Mouse (Mus musculus) midbrain, embryonic 10.5 days (tissue): ENCODE measurements at regions not wholly inside any gene's neighbourhood (a gene's known extent, or its start where the extent isn't known, plus 50 kb on each side); places are given as distances from the start of the nearest gene placed in this dataset.
A peak's percentile ranks its signal among the peaks of the same experiment; 100 is the strongest.
"Not testable (repeated sequence)": the region's sequence is repeated elsewhere in the genome, so short reads cannot be mapped to it uniquely, and the experiment has no call there.

Source experiments
- DNase-seq: peaks from one replicate; pipeline ENCODE4 v3.0.0-alpha.2; 2017; ENCODE audit warnings: low spot score
- H3K27ac ChIP-seq: fragments of 300-500 bp; sonication (generic); replicated peaks from 2 replicates; pipeline ENCODE4 v1.5.1; 2016; ENCODE audit warnings: mild to moderate bottlenecking
- H3K27me3 ChIP-seq: fragments of 300-500 bp; sonication (generic); 2 replicates; pipeline ENCODE4 v1.6.1; 2016; ENCODE audit warnings: low read depth, mild to moderate bottlenecking; ENCODE audit not compliant: poor library complexity, severe bottlenecking
- H3K36me3 ChIP-seq: fragments of 300-500 bp; sonication (generic); 2 replicates; pipeline ENCODE4 v1.6.1; 2016; ENCODE audit warnings: mild to moderate bottlenecking, moderate library complexity
- H3K4me1 ChIP-seq: fragments of 300-500 bp; sonication (generic); 2 replicates; pipeline ENCODE4 v1.6.1; 2016
- H3K4me3 ChIP-seq: fragments of 300-500 bp; sonication (generic); 2 replicates; pipeline ENCODE4 v1.5.1; 2016; ENCODE audit warnings: mild to moderate bottlenecking, moderate library complexity
- H3K9me3 ChIP-seq: fragments of 300-500 bp; sonication (generic); replicated peaks from 2 replicates; pipeline ENCODE4 v1.6.1; 2016; ENCODE audit warnings: mild to moderate bottlenecking
- WGBS: fragments of 180-500 bp; shearing (Covaris S2); methylation state at CpG from one replicate; pipeline ENCODE4 v1.1.7; 2016; 5-methylcytosine and 5-hydroxymethylcytosine counted together

- H3K9me3 ChIP-seq: no peaks in the 10 kb centered on the region
- peaks cover 9% of the 10 kb centered on the region; the same call in 1 of the 2 replicates for H3K4me1 ChIP-seq
- 0 out of 2 replicates have a peak overlapping the region, but pooled peaks have one; percentile 6 for H3K27ac ChIP-seq
- no peaks in the 10 kb centered on the region for H3K36me3 ChIP-seq
- 82% methylated on average over 23 of the region's 23 CpGs for WGBS
- DNase-seq: no peak
- no peak overlapping the region for H3K4me3 ChIP-seq
- H3K27me3 ChIP-seq: no peaks in the 10 kb centered on the region
These were observed 188.2 kb upstream of the Serp2 start for GRCm38 (mm10) chr14:76744674-76745433.

GRCm38 (mm10) chr14:76742297-76742696 is 185.6 kb upstream of the Serp2 start:
- H3K27ac ChIP-seq: no peak overlapping the region
- DNase-seq: no peak
- no peaks in the 10 kb centered on the region for H3K36me3 ChIP-seq
- H3K4me3 ChIP-seq: no peak overlapping the region
- no peaks in the 10 kb centered on the region for H3K27me3 ChIP-seq
- WGBS: 87% methylated on average over 5 of the region's 5 CpGs
- H3K9me3 ChIP-seq: no peaks in the 10 kb centered on the region
- peaks cover 14% of the 10 kb centered on the region; the same call in 1 of the 2 replicates for H3K4me1 ChIP-seq

- H3K36me3 ChIP-seq: no peaks in the 10 kb centered on the region
These were observed 183.3 kb upstream of the Serp2 start for GRCm38 (mm10) chr14:76739836-76740597.

GRCm38 (mm10) chr14:76735997-76736396 is 179.3 kb upstream of the Serp2 start:
- Histone ChIP-seq H3K4me3 (no peak overlapping the region), H3K9me3 (no peaks in the 10 kb centered on the region), H3K36me3 (no peaks in the 10 kb centered on the region), H3K27ac (peak overlapping the region; percentile 74; the same call in 1 of the 2 replicates), H3K27me3 (no peaks in the 10 kb centered on the region), H3K4me1 (peaks cover 33% of the 10 kb centered on the region)
- whole genome bisulfite sequencing: 84% methylated on average over 5 of the region's 5 CpGs
- no peak for DNase-seq

More at GRCm38 (mm10) chr14:76739836-76740597, 183.3 kb upstream of the Serp2 start:
- no peak overlapping the region; the same call in 1 of the 2 replicates for H3K27ac ChIP-seq
- H3K4me3 ChIP-seq: no peak overlapping the region
- no peaks in the 10 kb centered on the region for H3K27me3 ChIP-seq
- peak; percentile 51 for DNase-seq
- H3K9me3 ChIP-seq: no peaks in the 10 kb centered on the region
- WGBS: 69% methylated on average over 25 of the region's 25 CpGs
- H3K4me1 ChIP-seq: peaks cover 27% of the 10 kb centered on the region

GRCm38 (mm10) chr14:76735107-76735506 is 178.4 kb upstream of the Serp2 start:
- H3K4me1 ChIP-seq: peaks cover 32% of the 10 kb centered on the region
- no peaks in the 10 kb centered on the region for H3K36me3 ChIP-seq
- H3K4me3 ChIP-seq: no peak overlapping the region
- peak overlapping the region; percentile 74 for H3K27ac ChIP-seq
- no peaks in the 10 kb centered on the region for H3K27me3 ChIP-seq
- H3K9me3 ChIP-seq: no peaks in the 10 kb centered on the region
- peak; percentile 39 for DNase-seq
- 38% methylated on average over 4 of the region's 4 CpGs for WGBS

- no peaks in the 10 kb centered on the region for H3K36me3 ChIP-seq
- no peak for DNase-seq
- H3K9me3 ChIP-seq: no peaks in the 10 kb centered on the region
- WGBS: 88% methylated on average over 8 of the region's 8 CpGs
- no peak overlapping the region for H3K4me3 ChIP-seq
- no peak overlapping the region for H3K27ac ChIP-seq
- no peaks in the 10 kb centered on the region for H3K27me3 ChIP-seq
- peaks cover 26% of the 10 kb centered on the region for H3K4me1 ChIP-seq
These were observed 176.7 kb upstream of the Serp2 start for GRCm38 (mm10) chr14:76733258-76733823.

- 89% methylated on average over 19 of the region's 19 CpGs for WGBS
- H3K4me3 ChIP-seq: no peak overlapping the region
- no peak for DNase-seq
- no peaks in the 10 kb centered on the region for H3K27me3 ChIP-seq
- H3K4me1 ChIP-seq: peaks cover 22% of the 10 kb centered on the region
- H3K9me3 ChIP-seq: no peaks in the 10 kb centered on the region
- H3K36me3 ChIP-seq: no peaks in the 10 kb centered on the region
- H3K27ac ChIP-seq: no peak overlapping the region
These were observed 174.7 kb upstream of the Serp2 start for GRCm38 (mm10) chr14:76731096-76731986.

GRCm38 (mm10) chr14:76725844-76726243 is 169.2 kb upstream of the Serp2 start:
- no peaks in the 10 kb centered on the region for H3K9me3 ChIP-seq
- no peak overlapping the region for H3K4me3 ChIP-seq
- 91% methylated on average over 2 of the region's 2 CpGs for WGBS
- no peaks in the 10 kb centered on the region for H3K36me3 ChIP-seq
- H3K4me1 ChIP-seq: 0 out of 2 replicates have a peak, but pooled peaks cover 9% of the 10 kb centered on the region
- H3K27me3 ChIP-seq: no peaks in the 10 kb centered on the region
- DNase-seq: no peak
- H3K27ac ChIP-seq: no peak overlapping the region

GRCm38 (mm10) chr14:76725231-76725630 is 168.5 kb upstream of the Serp2 start:
- not testable (repeated sequence) for H3K4me1 ChIP-seq, H3K27ac ChIP-seq, H3K36me3 ChIP-seq, H3K4me3 ChIP-seq, H3K9me3 ChIP-seq, H3K27me3 ChIP-seq, DNase-seq
- 90% methylated on average over 4 of the region's 4 CpGs for WGBS

- DNase-seq: no peak
- no peaks in the 10 kb centered on the region for H3K9me3 ChIP-seq
- no peak overlapping the region for H3K27ac ChIP-seq
- 0 out of 2 replicates have a peak, but pooled peaks cover 9% of the 10 kb centered on the region for H3K4me1 ChIP-seq
- no peak overlapping the region for H3K4me3 ChIP-seq
- 87% methylated on average over 8 of the region's 8 CpGs for WGBS
- no peaks in the 10 kb centered on the region for H3K27me3 ChIP-seq
- H3K36me3 ChIP-seq: no peaks in the 10 kb centered on the region
These were observed 168.1 kb upstream of the Serp2 start for GRCm38 (mm10) chr14:76724826-76725225.

- WGBS: 89% methylated on average over 8 of the region's 8 CpGs
- Histone ChIP-seq H3K9me3 (no peaks in the 10 kb centered on the region), H3K4me1 (0 out of 2 replicates have a peak, but pooled peaks cover 9% of the 10 kb centered on the region), H3K27me3 (no peaks in the 10 kb centered on the region), H3K4me3 (no peak overlapping the region), H3K36me3 (no peaks in the 10 kb centered on the region), H3K27ac (no peak overlapping the region)
- no peak for DNase-seq
These were observed 167.7 kb upstream of the Serp2 start for GRCm38 (mm10) chr14:76724395-76724794.

GRCm38 (mm10) chr14:76723551-76723950 is 166.9 kb upstream of the Serp2 start:
- Histone ChIP-seq H3K9me3 (no peaks in the 10 kb centered on the region), H3K4me3 (no peak overlapping the region), H3K4me1 (0 out of 2 replicates have a peak, but pooled peaks cover 9% of the 10 kb centered on the region), H3K27me3 (no peaks in the 10 kb centered on the region), H3K36me3 (no peaks in the 10 kb centered on the region), H3K27ac (no peak overlapping the region)
- DNase-seq: no peak
- WGBS: 61% methylated on average over 4 of the region's 4 CpGs
